Mouse (Mus musculus): ENCODE results near the gene Dctn5. TPM values are rescaled to one million over a fixed set of nuclear protein-coding genes. Genes with fewer than 3 reads are reported as not detected.

The Dctn5 gene
- polyA plus RNA-seq, 1 experiment from 2014 or later: 162 TPM

DNA sequence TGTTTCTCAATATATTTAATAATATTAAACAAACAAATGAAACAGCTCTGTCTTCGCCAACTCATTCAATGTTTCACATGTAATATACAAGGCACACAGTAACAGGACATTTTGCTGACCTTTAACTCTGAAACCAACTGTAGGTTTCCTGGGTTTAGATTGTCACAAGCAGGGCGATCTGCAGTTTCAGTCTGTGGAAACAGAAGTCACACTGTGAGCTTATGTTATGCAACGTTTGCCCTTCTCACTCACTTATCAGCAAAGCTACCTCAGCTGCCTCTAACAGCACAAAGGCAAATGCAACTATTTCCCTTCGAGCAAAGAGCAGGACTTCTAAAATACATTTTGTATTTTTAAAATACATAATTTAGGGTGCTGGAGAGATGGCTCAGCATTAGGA is 9.3 kb upstream of the Dctn5 start:
- H3K9me3 ChIP-seq (replicated peaks; ENCODE audit: control insufficient read depth, low read length): no peaks in the 10 kb centered on the region
- peaks cover 61% of the 10 kb centered on the region for H3K36me3 ChIP-seq (ENCODE audit: control insufficient read depth, insufficient read depth, low read length)
- 92% methylated on average over 4 of the region's 4 CpGs for WGBS
- H3K27me3 ChIP-seq (replicated peaks; ENCODE audit: control insufficient read depth, insufficient read depth, low read length): no peaks in the 10 kb centered on the region
- DNase-seq (ENCODE audit: low spot score) (no peak), ATAC-seq (no peak)
- no peak overlapping the region for H3K27ac ChIP-seq (ENCODE audit: low read depth, low read length)
- H3K4me3 ChIP-seq (ENCODE audit: low read depth, low read length): no peak overlapping the region
- no peaks in the 10 kb centered on the region for H3K4me1 ChIP-seq (ENCODE audit: control insufficient read depth, insufficient read depth, low read length)
- H3K4me2 ChIP-seq (ENCODE audit: low read length): no peak overlapping the region
- H3K9ac ChIP-seq (ENCODE audit: low read length): no peak overlapping the region

DNA sequence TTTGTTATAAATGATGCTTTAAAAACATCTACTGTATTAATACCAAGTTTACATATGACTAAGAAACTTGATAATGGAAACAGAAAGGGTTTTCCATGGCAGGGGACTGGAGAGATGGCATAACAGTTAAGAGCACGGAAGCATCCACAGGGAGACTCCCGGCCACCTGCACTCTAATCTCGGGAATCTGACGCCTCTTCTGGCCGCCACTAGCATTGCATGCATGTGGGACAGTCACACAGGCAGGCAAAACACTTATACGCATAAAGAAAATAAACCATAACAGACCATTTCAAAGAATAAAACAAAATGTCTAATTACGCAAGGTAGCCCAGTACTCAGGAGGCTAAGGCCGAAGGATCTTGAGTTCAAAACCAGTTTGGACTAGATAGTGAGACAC is 7.2 kb upstream of the Dctn5 start:
- Histone ChIP-seq H3K36me3 (ENCODE audit: control insufficient read depth, insufficient read depth, low read length) (peaks cover 58% of the 10 kb centered on the region), H3K4me3 (ENCODE audit: low read depth, low read length) (no peak overlapping the region), H3K4me2 (ENCODE audit: low read length) (no peak overlapping the region), H3K27me3 (replicated peaks; ENCODE audit: control insufficient read depth, insufficient read depth, low read length) (no peaks in the 10 kb centered on the region), H3K9me3 (replicated peaks; ENCODE audit: control insufficient read depth, low read length) (no peaks in the 10 kb centered on the region), H3K9ac (ENCODE audit: low read length) (no peak overlapping the region), H3K27ac (ENCODE audit: low read depth, low read length) (no peak overlapping the region), H3K4me1 (ENCODE audit: control insufficient read depth, insufficient read depth, low read length) (no peaks in the 10 kb centered on the region)
- DNase-seq (ENCODE audit: low spot score): no peak
- ATAC-seq: no peak
- WGBS: 71% methylated on average over 8 of the region's 8 CpGs

DNA sequence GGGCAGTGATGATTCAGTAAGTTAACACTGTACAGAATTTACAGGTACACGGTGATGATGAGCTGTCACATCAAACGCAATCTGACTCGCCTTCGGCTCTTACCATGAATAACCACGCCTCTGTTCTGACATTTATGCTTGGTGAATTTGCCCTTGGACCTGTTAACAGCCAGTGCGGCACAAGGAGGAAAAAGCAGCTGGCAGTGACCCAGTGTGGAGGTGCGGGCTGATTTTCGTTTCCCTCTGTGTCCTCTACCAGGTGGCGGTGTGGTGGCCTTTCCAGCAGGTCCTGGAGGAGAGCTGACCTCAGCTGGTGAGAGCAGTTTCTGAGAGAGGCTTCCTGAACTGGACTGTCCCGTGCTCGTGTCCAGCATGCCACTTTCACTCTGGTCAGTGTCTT is 5.9 kb upstream of the Dctn5 start:
- H3K27me3 ChIP-seq (replicated peaks; ENCODE audit: control insufficient read depth, insufficient read depth, low read length): no peaks in the 10 kb centered on the region
- no peak overlapping the region for H3K4me3 ChIP-seq (ENCODE audit: low read depth, low read length)
- peaks cover 50% of the 10 kb centered on the region for H3K36me3 ChIP-seq (ENCODE audit: control insufficient read depth, insufficient read depth, low read length)
- DNase-seq (ENCODE audit: low spot score) (no peak), ATAC-seq (no peak)
- H3K9ac ChIP-seq (ENCODE audit: low read length): no peak overlapping the region
- 94% methylated on average over 11 of the region's 11 CpGs for WGBS
- H3K9me3 ChIP-seq (replicated peaks; ENCODE audit: control insufficient read depth, low read length): no peaks in the 10 kb centered on the region
- H3K27ac ChIP-seq (ENCODE audit: low read depth, low read length): no peak overlapping the region
- no peak overlapping the region for H3K4me2 ChIP-seq (ENCODE audit: low read length)
- H3K4me1 ChIP-seq (ENCODE audit: control insufficient read depth, insufficient read depth, low read length): peaks cover 3% of the 10 kb centered on the region; the same call in 1 of the 2 replicates

DNA sequence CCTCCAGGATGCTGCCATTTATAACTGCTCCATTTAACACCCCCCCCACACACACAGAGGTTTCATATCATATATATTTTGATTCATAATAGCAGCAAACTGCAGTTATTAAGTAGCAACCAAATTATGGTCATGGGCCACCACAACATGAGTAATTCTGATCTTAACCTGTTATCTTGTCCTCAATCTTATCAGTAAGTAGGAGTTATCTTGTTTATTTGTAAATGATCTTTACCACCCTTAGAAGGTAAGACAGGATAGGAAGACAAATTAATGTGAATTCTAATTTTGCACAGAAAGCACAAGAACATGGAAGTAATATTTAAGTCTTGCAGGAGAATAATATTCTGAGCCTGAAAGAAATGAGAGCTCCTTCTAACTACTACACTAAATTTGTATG is 1.0 kb upstream of the Dctn5 start:
- no peak for ATAC-seq
- no peak for DNase-seq (ENCODE audit: low spot score)
- H3K9ac ChIP-seq (ENCODE audit: low read length): peak overlapping the region; percentile 64; the same call in 1 of the 2 replicates

DNA sequence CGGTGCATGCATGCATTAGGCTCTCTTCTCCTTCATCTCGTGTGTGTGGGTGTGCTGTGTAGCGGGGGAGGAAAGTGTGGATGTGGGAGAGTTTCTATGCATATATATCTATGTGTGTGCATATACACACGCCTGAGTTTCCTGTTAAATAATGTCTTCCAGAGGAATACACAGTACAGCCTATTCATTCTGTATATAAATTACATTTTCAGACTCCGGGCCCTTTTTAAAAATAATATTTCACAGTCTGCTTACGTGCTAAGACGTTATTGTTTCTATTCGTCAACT is 441 bp downstream of the Dctn5 start:
- Histone ChIP-seq H3K36me3 (ENCODE audit: control insufficient read depth, insufficient read depth, low read length) (peaks cover 33% of the 10 kb centered on the region), H3K9me3 (replicated peaks; ENCODE audit: control insufficient read depth, low read length) (no peaks in the 10 kb centered on the region), H3K4me3 (ENCODE audit: low read depth, low read length) (peak overlapping the region; percentile 46), H3K27me3 (replicated peaks; ENCODE audit: control insufficient read depth, insufficient read depth, low read length) (no peaks in the 10 kb centered on the region), H3K9ac (ENCODE audit: low read length) (peak overlapping the region; percentile 64), H3K27ac (ENCODE audit: low read depth, low read length) (no peak overlapping the region), H3K4me1 (ENCODE audit: control insufficient read depth, insufficient read depth, low read length) (peaks cover 12% of the 10 kb centered on the region), H3K4me2 (ENCODE audit: low read length) (peak overlapping the region; percentile 71)
- WGBS: 23% methylated on average over 8 of the region's 8 CpGs
- no peak for DNase-seq (ENCODE audit: low spot score)
- peak; percentile 53; the same call in 1 of the 2 replicates for ATAC-seq

More for the DNA sequence above, 1.0 kb upstream of the Dctn5 start:
- peaks cover 32% of the 10 kb centered on the region for H3K36me3 ChIP-seq (ENCODE audit: control insufficient read depth, insufficient read depth, low read length)
- no peaks in the 10 kb centered on the region for H3K9me3 ChIP-seq (replicated peaks; ENCODE audit: control insufficient read depth, low read length)
- H3K4me2 ChIP-seq (ENCODE audit: low read length): peak overlapping the region; percentile 71
- H3K27me3 ChIP-seq (replicated peaks; ENCODE audit: control insufficient read depth, insufficient read depth, low read length): no peaks in the 10 kb centered on the region
- peak overlapping the region; percentile 46 for H3K4me3 ChIP-seq (ENCODE audit: low read depth, low read length)
- H3K27ac ChIP-seq (ENCODE audit: low read depth, low read length): no peak overlapping the region
- peaks cover 12% of the 10 kb centered on the region for H3K4me1 ChIP-seq (ENCODE audit: control insufficient read depth, insufficient read depth, low read length)

DNA sequence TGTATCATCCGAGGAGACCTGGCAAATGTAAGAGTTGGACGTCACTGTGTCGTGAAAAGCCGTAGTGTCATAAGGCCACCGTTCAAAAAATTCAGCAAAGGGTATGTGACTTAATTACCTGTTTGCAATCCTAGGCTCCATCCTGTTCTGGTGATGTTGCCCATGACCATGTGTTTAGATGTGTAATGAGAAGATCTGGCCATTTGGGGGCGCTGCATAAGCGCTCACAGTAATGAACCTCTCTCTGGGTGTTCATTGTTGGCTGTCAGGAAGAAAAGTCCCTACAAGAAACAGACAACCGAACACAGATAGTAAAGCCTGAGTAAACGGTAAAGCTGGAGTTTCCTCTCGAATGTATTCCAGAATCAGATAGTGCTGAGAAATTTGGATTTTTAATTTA is 2.2 kb downstream of the Dctn5 start:
- no peak for ATAC-seq
- Histone ChIP-seq H3K9ac (ENCODE audit: low read length) (no peak overlapping the region), H3K4me2 (ENCODE audit: low read length) (no peak overlapping the region), H3K4me3 (ENCODE audit: low read depth, low read length) (no peak overlapping the region), H3K9me3 (replicated peaks; ENCODE audit: control insufficient read depth, low read length) (no peaks in the 10 kb centered on the region), H3K36me3 (ENCODE audit: control insufficient read depth, insufficient read depth, low read length) (peaks cover 50% of the 10 kb centered on the region), H3K4me1 (ENCODE audit: control insufficient read depth, insufficient read depth, low read length) (peaks cover 12% of the 10 kb centered on the region), H3K27me3 (replicated peaks; ENCODE audit: control insufficient read depth, insufficient read depth, low read length) (no peaks in the 10 kb centered on the region), H3K27ac (ENCODE audit: low read depth, low read length) (no peak overlapping the region)
- DNase-seq (ENCODE audit: low spot score): no peak
- WGBS: 72% methylated on average over 10 of the region's 10 CpGs

DNA sequence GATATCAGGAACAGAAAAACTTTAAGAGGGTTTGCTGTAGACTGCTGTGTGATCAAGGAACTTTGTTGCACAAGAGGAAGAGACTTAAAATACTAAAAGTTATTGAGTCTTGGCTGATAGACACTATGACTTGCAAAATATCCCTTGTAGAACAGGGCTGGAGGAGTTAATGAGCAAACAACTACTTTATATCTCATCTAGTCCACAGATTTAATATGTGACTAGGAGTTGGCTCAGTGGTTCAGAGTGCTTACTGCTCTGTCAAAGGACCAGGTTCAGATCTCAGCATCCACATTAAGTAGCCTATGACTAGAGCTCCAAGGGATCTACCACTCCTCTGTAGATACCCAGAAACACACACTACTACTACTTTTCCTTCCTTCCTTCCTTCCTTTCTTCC is 4.2 kb downstream of the Dctn5 start:
- Histone ChIP-seq H3K9ac (ENCODE audit: low read length) (no peak overlapping the region), H3K9me3 (replicated peaks; ENCODE audit: control insufficient read depth, low read length) (no peaks in the 10 kb centered on the region), H3K27ac (ENCODE audit: low read depth, low read length) (no peak overlapping the region), H3K27me3 (replicated peaks; ENCODE audit: control insufficient read depth, insufficient read depth, low read length) (no peaks in the 10 kb centered on the region), H3K4me1 (ENCODE audit: control insufficient read depth, insufficient read depth, low read length) (peaks cover 9% of the 10 kb centered on the region), H3K4me2 (ENCODE audit: low read length) (no peak overlapping the region), H3K4me3 (ENCODE audit: low read depth, low read length) (no peak overlapping the region), H3K36me3 (ENCODE audit: control insufficient read depth, insufficient read depth, low read length) (peaks cover 68% of the 10 kb centered on the region)
- DNase-seq (ENCODE audit: low spot score) (no peak), ATAC-seq (no peak)

DNA sequence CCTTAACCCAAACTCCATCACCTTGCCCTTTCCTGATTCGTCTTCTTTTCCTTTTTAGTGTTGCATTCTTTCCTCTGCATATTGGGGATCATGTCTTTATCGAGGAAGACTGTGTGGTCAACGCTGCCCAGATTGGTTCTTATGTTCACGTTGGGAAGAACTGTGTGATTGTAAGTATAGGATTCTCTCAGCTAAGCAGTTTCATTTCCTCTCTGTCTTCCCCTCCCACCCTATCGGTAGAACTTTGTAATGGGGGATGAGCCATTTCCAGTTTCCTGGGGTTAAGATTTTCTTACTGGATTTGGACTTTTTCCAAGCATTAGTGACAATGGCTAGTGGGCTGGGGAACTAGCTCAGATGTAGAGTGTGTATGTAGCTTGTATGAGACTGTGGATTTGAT is 5.3 kb downstream of the Dctn5 start:
- Histone ChIP-seq H3K4me1 (ENCODE audit: control insufficient read depth, insufficient read depth, low read length) (peaks cover 7% of the 10 kb centered on the region), H3K9me3 (replicated peaks; ENCODE audit: control insufficient read depth, low read length) (no peaks in the 10 kb centered on the region), H3K36me3 (ENCODE audit: control insufficient read depth, insufficient read depth, low read length) (peaks cover 75% of the 10 kb centered on the region), H3K4me2 (ENCODE audit: low read length) (no peak overlapping the region), H3K27me3 (replicated peaks; ENCODE audit: control insufficient read depth, insufficient read depth, low read length) (no peaks in the 10 kb centered on the region), H3K4me3 (ENCODE audit: low read depth, low read length) (no peak overlapping the region), H3K9ac (ENCODE audit: low read length) (no peak overlapping the region), H3K27ac (ENCODE audit: low read depth, low read length) (no peak overlapping the region)
- DNase-seq (ENCODE audit: low spot score): no peak
- no peak for ATAC-seq
- WGBS: 95% methylated on average over 5 of the region's 5 CpGs

DNA sequence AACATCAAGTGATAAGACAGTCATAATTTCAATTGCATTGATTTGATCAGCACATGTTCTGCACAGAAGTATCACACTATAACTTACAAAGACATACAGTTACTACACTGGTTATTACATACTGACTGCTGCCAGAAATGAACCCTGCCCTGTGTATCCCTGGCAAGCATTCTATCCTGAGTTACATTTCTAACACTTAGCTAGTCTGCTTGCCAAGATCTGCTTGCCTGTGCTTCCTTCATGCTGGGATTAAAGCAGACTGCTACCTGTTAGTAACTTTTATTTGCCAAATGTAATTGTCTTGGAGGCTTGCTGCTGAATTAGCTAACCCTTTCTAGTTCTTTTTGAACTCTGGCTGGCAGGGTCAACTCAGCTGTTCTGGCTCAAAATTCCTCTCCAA is 8.2 kb downstream of the Dctn5 start:
- Histone ChIP-seq H3K9me3 (replicated peaks; ENCODE audit: control insufficient read depth, low read length) (no peaks in the 10 kb centered on the region), H3K4me1 (ENCODE audit: control insufficient read depth, insufficient read depth, low read length) (no peaks in the 10 kb centered on the region), H3K4me2 (ENCODE audit: low read length) (no peak overlapping the region), H3K36me3 (ENCODE audit: control insufficient read depth, insufficient read depth, low read length) (peaks cover 86% of the 10 kb centered on the region), H3K27ac (ENCODE audit: low read depth, low read length) (no peak overlapping the region), H3K4me3 (ENCODE audit: low read depth, low read length) (no peak overlapping the region), H3K9ac (ENCODE audit: low read length) (no peak overlapping the region), H3K27me3 (replicated peaks; ENCODE audit: control insufficient read depth, insufficient read depth, low read length) (no peaks in the 10 kb centered on the region)
- DNase-seq (ENCODE audit: low spot score) (no peak), ATAC-seq (no peak)

DNA sequence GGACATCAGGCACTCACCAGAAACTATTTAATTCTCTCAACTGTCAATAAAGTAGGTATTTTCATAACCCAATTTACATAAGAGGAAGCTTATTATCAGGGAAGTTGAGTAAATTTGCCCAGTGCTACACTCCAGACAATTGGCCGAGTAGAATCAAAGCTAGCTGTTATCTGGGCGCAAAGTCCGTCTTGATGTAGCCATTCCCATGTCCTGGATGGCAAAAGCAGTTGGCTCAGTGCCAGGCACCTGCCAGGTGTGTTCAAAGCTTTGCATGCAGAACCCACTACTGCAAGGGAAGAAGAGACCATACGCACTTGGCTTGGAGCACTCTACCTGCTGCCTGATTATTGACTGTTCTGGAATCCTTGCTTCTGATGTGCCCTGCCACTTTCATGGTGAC is 19.6 kb downstream of the Dctn5 start:
- no peak for ATAC-seq
- Histone ChIP-seq H3K9me3 (replicated peaks; ENCODE audit: control insufficient read depth, low read length) (no peaks in the 10 kb centered on the region), H3K4me3 (ENCODE audit: low read depth, low read length) (no peak overlapping the region), H3K36me3 (ENCODE audit: control insufficient read depth, insufficient read depth, low read length) (peaks cover 33% of the 10 kb centered on the region), H3K4me2 (ENCODE audit: low read length) (no peak overlapping the region), H3K27me3 (replicated peaks; ENCODE audit: control insufficient read depth, insufficient read depth, low read length) (no peaks in the 10 kb centered on the region), H3K27ac (ENCODE audit: low read depth, low read length) (no peak overlapping the region), H3K9ac (ENCODE audit: low read length) (no peak overlapping the region), H3K4me1 (ENCODE audit: control insufficient read depth, insufficient read depth, low read length) (no peaks in the 10 kb centered on the region)
- WGBS: 93% methylated on average over 4 of the region's 4 CpGs
- DNase-seq (ENCODE audit: low spot score): no peak
